Mouse (Mus musculus) testis, adult 2 months (tissue): Measurements from ENCODE around the gene Slc26a3.

Experiments
- CTCF ChIP-seq: fragments of 200-500 bp; IDR thresholded peaks from 2 replicates; pipeline ENCODE4 v1.5.1; 2012; ENCODE audit warnings: low read depth, mild to moderate bottlenecking, inconsistent platforms, low read length, moderate library complexity; ENCODE audit not compliant: control insufficient read depth, insufficient read depth, insufficient replicate concordance
- POLR2A ChIP-seq: fragments of 200-500 bp; IDR thresholded peaks from 2 replicates; pipeline ENCODE4 v1.6.1; 2012; ENCODE audit warnings: low read depth, mild to moderate bottlenecking, inconsistent platforms, low read length, moderate library complexity; ENCODE audit not compliant: control insufficient read depth

GRCm38 (mm10) chr12:31415971-31416370 is 25.3 kb downstream of the Slc26a3 start:
- TF ChIP-seq POLR2A (no peak), CTCF (no peak)
